Mouse (Mus musculus): ENCODE results near the gene D5Ertd579e. TPM values are rescaled to one million over a fixed set of nuclear protein-coding genes. Genes with fewer than 3 reads are reported as not detected.

D5Ertd579e gene
- polyA plus RNA-seq (2017; shearing (Covaris generic)) = 10 to 100 TPM; 32.0 to 39.8 TPM

GRCm38 (mm10) chr5:36695461-36696231 is at the start of gene D5Ertd579e:
Gene D5Ertd579e, minus strand, starts transcription at chr5:36696024.

GRCm38 (mm10) chr5:36593176-36593575 is 102.6 kb downstream of the D5Ertd579e start, which contains the start of gene Tbc1d14:
Gene Tbc1d14, minus strand, starts transcription at chr5:36593276.

Other genes with a start within 250 kb of the D5Ertd579e start
- 10 to 100 TPM; 30.7 to 38.9 TPM for gene Grpel1, start 231.0 kb downstream of the D5Ertd579e start, polyA plus RNA-seq (2017; shearing (Covaris generic))
- gene Tada2b, start 211.7 kb downstream of the D5Ertd579e start, polyA plus RNA-seq (2017; shearing (Covaris generic)) = 10 to 100 TPM; 20.7 to 32.3 TPM
- 1 to 10 TPM in 1 of 2 experiments, under 1 TPM in 1; 0.08 to 1.3 TPM for gene Ccdc96, start 211.4 kb downstream of the D5Ertd579e start, polyA plus RNA-seq (2017; shearing (Covaris generic))
- 10 to 100 TPM; 57.2 to 81.3 TPM for gene Tbc1d14, start 102.7 kb downstream of the D5Ertd579e start, polyA plus RNA-seq (2017; shearing (Covaris generic))
- gene Bloc1s4, start 52.6 kb upstream of the D5Ertd579e start, polyA plus RNA-seq (2017; shearing (Covaris generic)) = 10 to 100 TPM; 34.4 to 45.1 TPM
- 100 to 1,000 TPM; 225 to 242 TPM for gene Mrfap1, start 100.7 kb upstream of the D5Ertd579e start, polyA plus RNA-seq (2017; shearing (Covaris generic))
- 10 to 100 TPM; 17.7 to 17.9 TPM for gene Man2b2, start 134.6 kb upstream of the D5Ertd579e start, polyA plus RNA-seq (2017; shearing (Covaris generic))
- gene Ppp2r2c, start 172.5 kb upstream of the D5Ertd579e start, polyA plus RNA-seq (2017; shearing (Covaris generic)) = 1 to 10 TPM in 1 of 2 experiments, not detected in 1; 1.1 TPM